Mouse (Mus musculus) neural tube, embryonic 12.5 days (tissue): ENCODE measurements around the gene Abca6. TPM values are rescaled to one million over a fixed set of nuclear protein-coding genes. Genes with fewer than 3 reads are reported as not detected.

Experiments used
- ATAC-seq: fragments of 200-750 bp; cut with Nextera tagmentation; 2 replicates; pipeline ENCODE4 v1.8.0; 2017; ENCODE audit warnings: low read depth, mild to moderate bottlenecking, moderate TSS enrichment, moderate library complexity; ENCODE audit not compliant: low FRiP score
- H3K27ac ChIP-seq: fragments of 300-500 bp; sonication (generic); 2 replicates; pipeline ENCODE4 v1.5.1; 2016
- H3K27me3 ChIP-seq: fragments of 300-500 bp; sonication (generic); replicated peaks from 2 replicates; pipeline ENCODE4 v1.6.1; 2016; ENCODE audit warnings: mild to moderate bottlenecking
- H3K36me3 ChIP-seq: fragments of 300-500 bp; sonication (generic); 2 replicates; pipeline ENCODE4 v1.6.1; 2016; ENCODE audit warnings: mild to moderate bottlenecking
- H3K4me1 ChIP-seq: fragments of 300-500 bp; sonication (generic); 2 replicates; pipeline ENCODE4 v1.6.1; 2016
- H3K4me2 ChIP-seq: fragments of 300-500 bp; sonication (generic); replicated peaks from 2 replicates; pipeline ENCODE4 v1.6.1; 2016; ENCODE audit warnings: mild to moderate bottlenecking
- H3K4me3 ChIP-seq: fragments of 300-500 bp; sonication (generic); 2 replicates; pipeline ENCODE4 v1.5.1; 2016
- H3K9ac ChIP-seq: fragments of 300-500 bp; sonication (generic); 2 replicates; pipeline ENCODE4 v1.6.1; 2016; ENCODE audit warnings: mild to moderate bottlenecking
- H3K9me3 ChIP-seq: fragments of 300-500 bp; sonication (generic); 2 replicates; pipeline ENCODE4 v1.6.1; 2016; ENCODE audit warnings: mild to moderate bottlenecking
- WGBS: fragments of 180-500 bp; shearing (Covaris S2); methylation state at CpG from one replicate; pipeline ENCODE4 v1.1.7; 2016; 5-methylcytosine and 5-hydroxymethylcytosine counted together
- polyA plus RNA-seq: library from polyadenylated mRNA; unstranded; fragments of >200 nt; fragmentation: Nextera tagmentation; extraction: Ambion mirVana; gene quantifications from 2 replicates; pipeline ENCODE4 v1.2.1, GENCODE M21; 2016

Gene Abca6
- polyA plus RNA-seq, 1 experiment from 2014 or later = 0.19 TPM

- 87% methylated on average over 3 of the region's 3 CpGs for WGBS
- Histone ChIP-seq H3K9me3 (no peaks in the 10 kb centered on the region), H3K27ac (no peak overlapping the region), H3K27me3 (no peaks in the 10 kb centered on the region), H3K4me3 (no peak overlapping the region), H3K36me3 (no peaks in the 10 kb centered on the region), H3K4me1 (no peaks in the 10 kb centered on the region), H3K4me2 (no peak overlapping the region), H3K9ac (no peak overlapping the region)
- ATAC-seq = no peak
Measured at GRCm38 (mm10) chr11:110261867-110262266, 10.3 kb upstream of the Abca6 start.

GRCm38 (mm10) chr11:110257911-110258310 is 6.3 kb upstream of the Abca6 start:
- no peaks in the 10 kb centered on the region for H3K4me1 ChIP-seq
- H3K4me2 ChIP-seq = no peak overlapping the region
- no peak overlapping the region for H3K27ac ChIP-seq
- no peaks in the 10 kb centered on the region for H3K36me3 ChIP-seq
- H3K27me3 ChIP-seq = no peaks in the 10 kb centered on the region
- 76% methylated on average over 4 of the region's 4 CpGs for WGBS
- no peak overlapping the region for H3K9ac ChIP-seq
- no peak overlapping the region for H3K4me3 ChIP-seq
- no peaks in the 10 kb centered on the region for H3K9me3 ChIP-seq
- no peak for ATAC-seq

- 91% methylated on average over 4 of the region's 4 CpGs for WGBS
Measured at GRCm38 (mm10) chr11:110257061-110257460, 5.5 kb upstream of the Abca6 start.

GRCm38 (mm10) chr11:110252256-110252655 is 680 bp upstream of the Abca6 start:
- H3K4me3 ChIP-seq = no peak overlapping the region
- H3K9ac ChIP-seq = no peak overlapping the region
- H3K4me2 ChIP-seq = no peak overlapping the region
- ATAC-seq = no peak
- no peaks in the 10 kb centered on the region for H3K9me3 ChIP-seq
- H3K27ac ChIP-seq = no peak overlapping the region
- peaks cover 4% of the 10 kb centered on the region; the same call in 1 of the 2 replicates for H3K4me1 ChIP-seq
- WGBS = 87% methylated on average over 3 of the region's 3 CpGs
- no peaks in the 10 kb centered on the region for H3K27me3 ChIP-seq
- no peaks in the 10 kb centered on the region for H3K36me3 ChIP-seq

More at GRCm38 (mm10) chr11:110257061-110257460, 5.5 kb upstream of the Abca6 start:
- Histone ChIP-seq H3K27me3 (no peaks in the 10 kb centered on the region), H3K36me3 (no peaks in the 10 kb centered on the region), H3K9me3 (no peaks in the 10 kb centered on the region), H3K9ac (no peak overlapping the region), H3K27ac (no peak overlapping the region), H3K4me3 (no peak overlapping the region), H3K4me2 (no peak overlapping the region), H3K4me1 (no peaks in the 10 kb centered on the region)
- no peak for ATAC-seq

- no peaks in the 10 kb centered on the region for H3K27me3 ChIP-seq
- no peak for ATAC-seq
- H3K9ac ChIP-seq = no peak overlapping the region
- H3K4me1 ChIP-seq = no peaks in the 10 kb centered on the region
- no peak overlapping the region for H3K4me2 ChIP-seq
- no peak overlapping the region for H3K4me3 ChIP-seq
- 91% methylated on average over 10 of the region's 10 CpGs for WGBS
- H3K27ac ChIP-seq = no peak overlapping the region
- H3K36me3 ChIP-seq = no peaks in the 10 kb centered on the region
- H3K9me3 ChIP-seq = 0 out of 2 replicates have a peak, but pooled peaks cover 3% of the 10 kb centered on the region
Measured at GRCm38 (mm10) chr11:110244730-110245129, 6.8 kb downstream of the Abca6 start.

- Histone ChIP-seq H3K4me1 (no peaks in the 10 kb centered on the region), H3K4me2 (no peak overlapping the region), H3K36me3 (no peaks in the 10 kb centered on the region), H3K9me3 (0 out of 2 replicates have a peak, but pooled peaks cover 5% of the 10 kb centered on the region), H3K4me3 (no peak overlapping the region), H3K27me3 (no peaks in the 10 kb centered on the region), H3K27ac (no peak overlapping the region), H3K9ac (no peak overlapping the region)
- ATAC-seq = no peak
- 93% methylated on average over 2 of the region's 2 CpGs for WGBS
Measured at GRCm38 (mm10) chr11:110237466-110237865, 14.1 kb downstream of the Abca6 start.

GRCm38 (mm10) chr11:110232975-110233374 is 18.6 kb downstream of the Abca6 start:
- Histone ChIP-seq H3K27me3 (no peaks in the 10 kb centered on the region), H3K9ac (no peak overlapping the region), H3K4me2 (no peak overlapping the region), H3K9me3 (no peaks in the 10 kb centered on the region), H3K36me3 (no peaks in the 10 kb centered on the region), H3K4me1 (no peaks in the 10 kb centered on the region), H3K4me3 (no peak overlapping the region), H3K27ac (no peak overlapping the region)
- no peak for ATAC-seq

- Histone ChIP-seq H3K27ac (no peak overlapping the region), H3K9ac (no peak overlapping the region), H3K4me2 (no peak overlapping the region), H3K4me3 (no peak overlapping the region), H3K9me3 (no peaks in the 10 kb centered on the region), H3K36me3 (no peaks in the 10 kb centered on the region), H3K4me1 (no peaks in the 10 kb centered on the region), H3K27me3 (no peaks in the 10 kb centered on the region)
- no peak for ATAC-seq
Measured at GRCm38 (mm10) chr11:110217118-110217517, 34.5 kb downstream of the Abca6 start.

GRCm38 (mm10) chr11:110203930-110204329 is 47.6 kb downstream of the Abca6 start:
- no peaks in the 10 kb centered on the region for H3K36me3 ChIP-seq
- WGBS = 95% methylated on average over 5 of the region's 5 CpGs
- no peaks in the 10 kb centered on the region for H3K4me1 ChIP-seq
- H3K9me3 ChIP-seq = no peaks in the 10 kb centered on the region
- no peak overlapping the region for H3K27ac ChIP-seq
- no peaks in the 10 kb centered on the region for H3K27me3 ChIP-seq
- no peak overlapping the region for H3K4me2 ChIP-seq
- no peak overlapping the region for H3K9ac ChIP-seq
- ATAC-seq = no peak
- no peak overlapping the region for H3K4me3 ChIP-seq

GRCm38 (mm10) chr11:110198882-110199281 is 52.7 kb downstream of the Abca6 start:
- Histone ChIP-seq H3K9ac (no peak overlapping the region), H3K9me3 (no peaks in the 10 kb centered on the region), H3K4me2 (no peak overlapping the region), H3K4me3 (no peak overlapping the region), H3K4me1 (no peaks in the 10 kb centered on the region), H3K36me3 (no peaks in the 10 kb centered on the region), H3K27ac (no peak overlapping the region), H3K27me3 (no peaks in the 10 kb centered on the region)
- WGBS = 85% methylated on average over 3 of the region's 3 CpGs
- ATAC-seq = no peak

- H3K27me3 ChIP-seq = no peaks in the 10 kb centered on the region
Measured at GRCm38 (mm10) chr11:110196561-110197306, 54.8 kb downstream of the Abca6 start.

GRCm38 (mm10) chr11:110195310-110195709 is 56.3 kb downstream of the Abca6 start:
- Histone ChIP-seq H3K27ac (no peak overlapping the region), H3K4me1 (no peaks in the 10 kb centered on the region), H3K27me3 (no peaks in the 10 kb centered on the region), H3K9ac (no peak overlapping the region), H3K4me3 (no peak overlapping the region), H3K4me2 (no peak overlapping the region), H3K36me3 (no peaks in the 10 kb centered on the region), H3K9me3 (no peaks in the 10 kb centered on the region)
- no peak for ATAC-seq
- 87% methylated on average over 4 of the region's 4 CpGs for WGBS

More at GRCm38 (mm10) chr11:110196561-110197306, 54.8 kb downstream of the Abca6 start:
- H3K4me3 ChIP-seq = no peak overlapping the region
- no peak for ATAC-seq
- H3K4me1 ChIP-seq = no peaks in the 10 kb centered on the region
- no peaks in the 10 kb centered on the region for H3K9me3 ChIP-seq
- H3K36me3 ChIP-seq = no peaks in the 10 kb centered on the region
- 87% methylated on average over 8 of the region's 8 CpGs for whole genome bisulfite sequencing
- H3K27ac ChIP-seq = no peak overlapping the region
- H3K9ac ChIP-seq = no peak overlapping the region
- H3K4me2 ChIP-seq = no peak overlapping the region

GRCm38 (mm10) chr11:110171212-110171611 is 80.4 kb downstream of the Abca6 start:
- Histone ChIP-seq H3K9ac (no peak overlapping the region), H3K9me3 (no peaks in the 10 kb centered on the region), H3K27me3 (no peaks in the 10 kb centered on the region), H3K27ac (no peak overlapping the region), H3K4me2 (no peak overlapping the region), H3K4me1 (no peaks in the 10 kb centered on the region), H3K4me3 (no peak overlapping the region), H3K36me3 (no peaks in the 10 kb centered on the region)
- 96% methylated on average over 3 of the region's 3 CpGs for WGBS
- no peak for ATAC-seq
